Mouse (Mus musculus) cerebellum, postnatal 4 days (tissue): ENCODE measurements around the gene Gm13889.

Source experiments
- DNase-seq, 2 experiments: peaks; one replicate each; pipeline ENCODE4 v3.0.0; 2022; ENCODE audit warnings: low spot score in 2 of 2, mixed read lengths in 1 of 2

Gene Gm13889

GRCm38 (mm10) chr2:93956908-93957784, at the start of gene Gm13889:
Gene Gm13889, minus strand, starts transcription at chr2:93957201.
- DNase-seq: peak; percentile 53 to 70

- peak; percentile 90 to 91 for DNase-seq
Observed at GRCm38 (mm10) chr2:94002331-94002730, 45.3 kb upstream of the Gm13889 start.

GRCm38 (mm10) chr2:94001918-94002317, 44.9 kb upstream of the Gm13889 start:
- DNase-seq: no peak

GRCm38 (mm10) chr2:94001411-94001810, 44.4 kb upstream of the Gm13889 start:
- DNase-seq: no peak

- no peak for DNase-seq
Observed at GRCm38 (mm10) chr2:93996254-93996653, 39.3 kb upstream of the Gm13889 start, which contains the start of gene Gm27027. Gene Gm27027, minus strand, starts transcription at chr2:93996354.

- DNase-seq: no peak
Observed at GRCm38 (mm10) chr2:93992810-93993209, 35.8 kb upstream of the Gm13889 start.

- no peak for DNase-seq
Observed at GRCm38 (mm10) chr2:93992259-93992658, 35.3 kb upstream of the Gm13889 start.

GRCm38 (mm10) chr2:93991336-93991735, 34.3 kb upstream of the Gm13889 start:
- DNase-seq: no peak

GRCm38 (mm10) chr2:93988440-93988839, 31.4 kb upstream of the Gm13889 start:
- no peak for DNase-seq

- DNase-seq: no peak
Observed at GRCm38 (mm10) chr2:93982457-93983235, 25.6 kb upstream of the Gm13889 start.

- DNase-seq: no peak
Observed at GRCm38 (mm10) chr2:93979249-93980120, 22.5 kb upstream of the Gm13889 start.

GRCm38 (mm10) chr2:93976436-93977252, 19.6 kb upstream of the Gm13889 start:
- peak; percentile 28 to 34 for DNase-seq

- DNase-seq: no peak
Observed at GRCm38 (mm10) chr2:93975526-93976435, 18.8 kb upstream of the Gm13889 start.

GRCm38 (mm10) chr2:93975041-93975440, 18.0 kb upstream of the Gm13889 start:
- no peak for DNase-seq

- DNase-seq: no peak
Observed at GRCm38 (mm10) chr2:93971647-93972046, 14.6 kb upstream of the Gm13889 start.

GRCm38 (mm10) chr2:93964494-93965160, 7.6 kb upstream of the Gm13889 start:
- peak in 1 of 2 experiments; percentile 47 for DNase-seq

- no peak for DNase-seq
Observed at GRCm38 (mm10) chr2:93963802-93964201, 6.8 kb upstream of the Gm13889 start.

GRCm38 (mm10) chr2:93961716-93962115, 4.7 kb upstream of the Gm13889 start:
- DNase-seq: peak in 1 of 2 experiments; percentile 54

- DNase-seq: no peak
Observed at GRCm38 (mm10) chr2:93959346-93959745, 2.3 kb upstream of the Gm13889 start.
